Mouse (Mus musculus): ENCODE results near the gene Prok1.

- TF ChIP-seq POLR2A (IDR thresholded peaks at IDR 0.05; ENCODE audit: insufficient read depth, low read depth, low read length): no peak
- no peak for TF ChIP-seq CTCF (IDR thresholded peaks at IDR 0.05)
These were observed 2.0 kb upstream of the Prok1 start for GRCm38 (mm10) chr3:107241389-107242094.

All from heart, adult 2 months (tissue).